Mouse (Mus musculus) intestine, embryonic 15.5 days (tissue): Measurements from ENCODE around the gene Lrriq3. TPM values are rescaled to one million over a fixed set of nuclear protein-coding genes. Genes with fewer than 3 reads are reported as not detected.

Source experiments
- ATAC-seq: fragments of 200-750 bp; cut with Nextera tagmentation; 2 replicates; pipeline ENCODE4 v1.8.0; 2017; ENCODE audit warnings: moderate TSS enrichment, moderate library complexity
- H3K27ac ChIP-seq: fragments of 300-500 bp; sonication (generic); 2 replicates; pipeline ENCODE4 v1.5.1; 2015; ENCODE audit warnings: mild to moderate bottlenecking, inconsistent platforms
- H3K27me3 ChIP-seq: fragments of 300-500 bp; sonication (generic); replicated peaks from 2 replicates; pipeline ENCODE4 v1.6.1; 2015; ENCODE audit warnings: inconsistent platforms
- H3K36me3 ChIP-seq: fragments of 300-500 bp; sonication (generic); 2 replicates; pipeline ENCODE4 v1.6.1; 2015; ENCODE audit warnings: inconsistent platforms
- H3K4me1 ChIP-seq: fragments of 300-500 bp; sonication (generic); replicated peaks from 2 replicates; pipeline ENCODE4 v1.6.1; 2015; ENCODE audit warnings: inconsistent platforms
- H3K4me2 ChIP-seq: fragments of 300-500 bp; sonication (generic); replicated peaks from 2 replicates; pipeline ENCODE4 v1.6.1; 2015; ENCODE audit warnings: mild to moderate bottlenecking, inconsistent platforms
- H3K4me3 ChIP-seq: fragments of 300-500 bp; sonication (generic); replicated peaks from 2 replicates; pipeline ENCODE4 v1.5.1; 2015; ENCODE audit warnings: inconsistent platforms
- H3K9ac ChIP-seq: fragments of 300-500 bp; sonication (generic); 2 replicates; pipeline ENCODE4 v1.6.1; 2015; ENCODE audit warnings: inconsistent platforms
- H3K9me3 ChIP-seq: fragments of 300-500 bp; sonication (generic); 2 replicates; pipeline ENCODE4 v1.6.1; 2016; ENCODE audit warnings: inconsistent platforms
- WGBS: fragments of 180-500 bp; shearing (Covaris S2); methylation state at CpG from one replicate; pipeline ENCODE4 v1.1.7; 2015; 5-methylcytosine and 5-hydroxymethylcytosine counted together
- polyA plus RNA-seq: library from polyadenylated mRNA; unstranded; fragments of >200 nt; fragmentation: Nextera tagmentation; extraction: Ambion mirVana; gene quantifications from 2 replicates; pipeline ENCODE4 v1.2.1, GENCODE M21; 2015

The Lrriq3 gene
- polyA plus RNA-seq, 1 experiment from 2014 or later = 0.78 TPM

DNA sequence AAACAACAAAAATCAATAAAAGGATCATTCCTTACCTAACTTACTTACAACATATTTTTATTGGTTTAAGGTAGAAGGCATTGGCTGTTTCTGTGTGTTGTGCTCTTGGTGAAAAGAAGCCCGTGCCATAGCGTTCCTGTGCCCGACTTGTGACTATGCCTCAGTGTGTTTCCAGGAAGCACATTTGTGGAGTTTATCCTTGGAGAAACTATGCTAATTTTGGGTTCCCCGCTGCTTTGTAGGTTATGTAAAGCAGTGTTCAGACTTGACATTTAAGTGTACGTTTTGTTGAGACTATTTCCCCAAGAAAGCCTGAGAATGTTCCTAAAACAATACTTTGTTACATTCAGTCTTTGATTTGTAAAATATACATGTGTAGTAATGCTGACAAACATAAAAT lies 44.5 kb downstream of the Lrriq3 start:
- ATAC-seq = no peak
- Histone ChIP-seq H3K27ac (no peak overlapping the region), H3K9ac (no peak overlapping the region), H3K4me1 (no peaks in the 10 kb centered on the region), H3K4me3 (no peak overlapping the region), H3K27me3 (no peaks in the 10 kb centered on the region), H3K4me2 (no peak overlapping the region), H3K9me3 (no peaks in the 10 kb centered on the region), H3K36me3 (no peaks in the 10 kb centered on the region)
- WGBS = 85% methylated on average over 5 of the region's 5 CpGs

DNA sequence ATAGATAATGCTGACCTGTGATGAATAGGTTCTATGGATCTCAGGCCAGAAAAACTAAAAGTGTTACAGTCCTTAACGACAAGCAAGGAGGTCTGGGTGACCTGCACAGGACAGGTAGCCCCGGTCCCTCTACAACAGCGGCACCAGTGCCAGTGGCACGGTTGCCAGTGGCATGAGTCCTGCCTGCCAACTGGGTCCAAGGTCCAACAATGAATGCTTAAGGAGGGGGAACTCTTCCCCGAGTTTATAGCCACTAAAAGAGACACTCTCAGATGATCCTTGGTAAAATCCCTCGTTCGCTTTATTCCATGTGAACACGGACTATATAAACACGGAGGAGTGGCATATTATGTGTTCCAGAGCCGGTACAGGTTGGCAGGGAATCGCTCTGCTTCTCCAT lies 47.8 kb downstream of the Lrriq3 start:
- H3K4me3 ChIP-seq = no peak overlapping the region
- 82% methylated on average over 11 of the region's 11 CpGs for WGBS
- H3K9me3 ChIP-seq = no peaks in the 10 kb centered on the region
- no peaks in the 10 kb centered on the region for H3K27me3 ChIP-seq
- H3K4me2 ChIP-seq = no peak overlapping the region
- no peaks in the 10 kb centered on the region for H3K4me1 ChIP-seq
- no peak for ATAC-seq
- no peak overlapping the region for H3K9ac ChIP-seq
- H3K27ac ChIP-seq = no peak overlapping the region
- no peaks in the 10 kb centered on the region for H3K36me3 ChIP-seq

DNA sequence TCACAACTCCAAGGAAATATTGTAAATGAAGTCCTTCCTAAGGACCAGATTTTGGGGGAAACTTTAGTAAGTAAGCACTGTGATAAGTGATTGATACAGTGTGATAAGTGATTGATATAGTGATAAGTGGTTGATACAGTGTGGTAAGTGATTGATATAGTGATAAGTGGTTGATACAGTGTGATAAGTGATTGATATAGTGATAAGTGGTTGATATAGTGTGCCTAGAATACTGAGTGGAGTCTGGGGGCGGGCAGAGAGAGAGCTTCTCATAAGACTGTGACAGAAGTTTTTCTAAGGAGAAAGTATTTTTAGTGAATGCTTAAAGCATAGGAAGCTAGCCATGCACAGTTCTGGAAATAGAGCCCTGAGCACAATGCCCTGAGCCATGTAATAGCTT lies 51.1 kb downstream of the Lrriq3 start:
- H3K27ac ChIP-seq = no peak overlapping the region
- H3K4me1 ChIP-seq = no peaks in the 10 kb centered on the region
- WGBS = 77% methylated on average over 1 of the region's 1 CpGs
- H3K36me3 ChIP-seq = no peaks in the 10 kb centered on the region
- no peak for ATAC-seq
- H3K4me3 ChIP-seq = no peak overlapping the region
- no peak overlapping the region for H3K4me2 ChIP-seq
- no peak overlapping the region for H3K9ac ChIP-seq
- H3K9me3 ChIP-seq = no peaks in the 10 kb centered on the region
- no peaks in the 10 kb centered on the region for H3K27me3 ChIP-seq

DNA sequence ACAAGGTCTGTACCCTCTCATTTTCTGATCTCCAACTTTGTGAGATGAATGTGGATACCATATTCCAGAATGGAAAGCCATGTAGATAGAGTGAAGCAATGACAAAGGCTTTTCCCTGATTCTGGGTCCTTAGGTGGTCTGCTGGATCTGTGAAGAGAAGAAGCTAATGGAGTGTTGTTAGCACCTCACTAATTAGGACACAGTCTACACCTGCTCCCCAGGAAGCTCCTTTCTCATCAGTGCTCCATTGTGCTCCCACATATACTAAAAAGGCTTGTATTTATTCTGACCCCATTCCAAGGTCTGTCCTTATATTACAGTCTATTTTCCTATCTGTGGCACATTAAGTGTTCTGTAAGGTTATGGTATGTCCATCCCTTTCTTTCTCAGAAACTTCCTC lies 68.6 kb downstream of the Lrriq3 start:
- Histone ChIP-seq H3K4me1 (no peaks in the 10 kb centered on the region), H3K9ac (no peak overlapping the region), H3K4me3 (no peak overlapping the region), H3K4me2 (no peak overlapping the region), H3K36me3 (no peaks in the 10 kb centered on the region), H3K27ac (no peak overlapping the region), H3K9me3 (no peaks in the 10 kb centered on the region), H3K27me3 (no peaks in the 10 kb centered on the region)
- no peak for ATAC-seq

DNA sequence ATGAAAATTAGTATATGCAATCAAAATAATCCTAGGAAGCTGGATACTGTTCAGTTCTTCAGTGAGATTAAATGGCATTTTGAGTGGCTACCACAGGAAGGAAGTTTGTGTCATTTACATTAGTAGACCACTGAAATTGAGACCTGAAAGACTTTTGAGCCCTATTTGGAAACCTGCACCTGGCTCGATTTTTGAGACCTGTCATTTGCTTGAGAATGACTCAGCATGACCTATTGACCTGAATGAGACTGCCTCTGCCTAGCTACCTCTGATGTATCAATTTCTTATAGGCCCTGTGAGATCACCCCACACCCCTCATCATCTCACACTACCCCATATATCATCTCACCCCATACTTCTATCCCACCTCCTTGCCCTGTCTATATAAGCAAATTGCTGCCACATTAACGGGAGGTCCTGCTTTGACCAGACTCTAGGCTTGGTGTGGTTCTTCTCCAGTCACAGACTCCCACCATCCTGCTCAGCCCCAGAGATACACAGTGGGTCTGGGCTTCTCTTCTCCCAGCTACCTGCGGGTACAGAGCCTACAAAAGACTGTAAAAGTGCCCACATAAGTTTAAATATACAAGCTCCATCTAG lies 87.2 kb downstream of the Lrriq3 start:
- WGBS = 74% methylated on average over 3 of the region's 3 CpGs
- no peak overlapping the region for H3K4me2 ChIP-seq
- H3K4me1 ChIP-seq = no peaks in the 10 kb centered on the region
- H3K9me3 ChIP-seq = no peaks in the 10 kb centered on the region
- no peak overlapping the region for H3K27ac ChIP-seq
- no peak overlapping the region for H3K9ac ChIP-seq
- no peaks in the 10 kb centered on the region for H3K27me3 ChIP-seq
- no peaks in the 10 kb centered on the region for H3K36me3 ChIP-seq
- no peak overlapping the region for H3K4me3 ChIP-seq
- no peak for ATAC-seq

DNA sequence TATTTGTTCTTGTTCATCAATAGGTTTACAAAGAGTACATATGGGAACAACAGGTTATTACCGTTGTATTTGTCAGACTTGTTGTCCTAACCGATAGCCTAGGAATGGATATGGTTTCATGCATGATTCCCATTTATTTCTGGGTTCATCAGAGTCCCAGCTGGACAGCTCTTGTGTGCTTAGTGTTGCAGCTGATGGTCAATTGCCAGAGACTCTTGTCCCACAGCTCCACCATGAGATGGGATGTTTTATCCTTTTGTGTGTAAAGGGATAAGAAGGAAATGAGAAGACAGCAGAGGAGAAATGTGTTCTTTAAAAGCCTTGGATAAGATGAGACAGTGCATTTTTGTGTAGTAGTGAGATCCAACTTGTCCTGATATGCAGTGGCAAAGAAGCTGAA lies 93.2 kb downstream of the Lrriq3 start:
- no peaks in the 10 kb centered on the region for H3K9me3 ChIP-seq
- H3K27ac ChIP-seq = no peak overlapping the region
- H3K4me3 ChIP-seq = no peak overlapping the region
- no peak overlapping the region for H3K9ac ChIP-seq
- no peak overlapping the region for H3K4me2 ChIP-seq
- no peak for ATAC-seq
- WGBS = 82% methylated on average over 2 of the region's 2 CpGs
- H3K4me1 ChIP-seq = no peaks in the 10 kb centered on the region
- H3K27me3 ChIP-seq = no peaks in the 10 kb centered on the region
- no peaks in the 10 kb centered on the region for H3K36me3 ChIP-seq

DNA sequence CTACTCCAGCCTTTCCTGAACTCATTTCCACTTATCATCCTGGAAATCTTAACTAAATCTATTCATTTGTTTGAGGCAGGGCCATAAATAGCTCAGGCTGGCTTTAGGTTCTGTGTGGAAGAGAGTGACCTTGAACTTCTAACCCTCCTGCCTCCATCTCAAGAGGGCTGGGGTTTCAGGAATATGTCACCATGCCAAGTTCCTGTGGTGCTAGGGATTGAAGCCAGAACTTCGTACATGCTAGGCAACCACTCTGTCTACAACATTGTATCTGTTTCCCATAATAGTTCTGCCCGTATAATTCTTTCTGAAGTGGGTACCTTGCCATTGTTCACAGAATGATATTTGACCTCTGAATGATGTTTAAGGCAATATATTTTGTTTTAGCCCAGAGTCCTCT lies 95.6 kb downstream of the Lrriq3 start:
- H3K36me3 ChIP-seq = no peaks in the 10 kb centered on the region
- H3K9ac ChIP-seq = no peak overlapping the region
- no peaks in the 10 kb centered on the region for H3K4me1 ChIP-seq
- no peak overlapping the region for H3K4me3 ChIP-seq
- H3K9me3 ChIP-seq = no peaks in the 10 kb centered on the region
- ATAC-seq = no peak
- no peak overlapping the region for H3K27ac ChIP-seq
- H3K27me3 ChIP-seq = no peaks in the 10 kb centered on the region
- 49% methylated on average over 2 of the region's 2 CpGs for WGBS
- H3K4me2 ChIP-seq = no peak overlapping the region

DNA sequence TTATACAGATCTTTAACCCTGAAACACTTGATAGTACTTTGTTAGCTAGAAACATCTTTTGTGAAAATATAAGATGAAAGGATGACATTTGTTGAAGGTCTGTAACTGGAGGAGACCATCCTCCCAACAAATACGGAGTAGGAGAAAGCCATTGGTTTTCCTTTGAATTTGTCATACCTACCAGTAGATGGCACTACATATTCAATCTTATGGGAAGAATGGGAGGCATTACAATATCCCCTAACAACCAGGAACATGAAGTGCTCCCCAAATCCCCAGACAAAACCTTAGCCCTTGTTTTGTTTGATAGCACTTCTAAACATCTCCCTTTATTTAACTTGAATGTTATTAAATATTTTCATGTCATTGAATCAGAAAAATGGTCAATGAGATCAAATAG lies 141.7 kb downstream of the Lrriq3 start:
- Histone ChIP-seq H3K9me3 (no peaks in the 10 kb centered on the region), H3K4me2 (no peak overlapping the region), H3K9ac (no peak overlapping the region), H3K27me3 (no peaks in the 10 kb centered on the region), H3K4me3 (no peak overlapping the region), H3K4me1 (no peaks in the 10 kb centered on the region), H3K27ac (no peak overlapping the region), H3K36me3 (no peaks in the 10 kb centered on the region)
- ATAC-seq = 0 out of 2 replicates have a peak, but pooled peaks have one; percentile 53
- 9% methylated on average over 1 of the region's 1 CpGs for WGBS

DNA sequence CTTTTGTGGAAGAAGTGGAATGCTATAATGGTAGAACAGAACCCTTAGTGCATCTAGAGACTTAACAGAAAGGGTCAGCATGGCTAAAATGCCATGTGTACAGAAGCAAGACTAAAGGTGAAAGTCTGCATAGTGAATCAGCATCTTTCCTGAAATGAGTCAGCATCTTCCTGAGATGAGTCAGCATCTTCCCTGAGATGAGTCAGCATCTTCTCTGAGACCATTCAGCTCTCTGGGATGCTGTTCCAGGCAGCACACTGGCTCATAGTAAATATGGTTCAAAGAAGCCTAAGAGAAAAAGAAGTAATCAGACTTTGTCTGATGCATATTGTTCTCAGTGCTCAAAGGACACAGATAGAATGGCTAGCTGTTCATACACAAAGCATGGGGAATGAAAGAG lies 142.3 kb downstream of the Lrriq3 start:
- no peak overlapping the region for H3K9ac ChIP-seq
- no peak for ATAC-seq
- no peaks in the 10 kb centered on the region for H3K9me3 ChIP-seq
- H3K4me1 ChIP-seq = no peaks in the 10 kb centered on the region
- no peak overlapping the region for H3K27ac ChIP-seq
- no peak overlapping the region for H3K4me3 ChIP-seq
- no peaks in the 10 kb centered on the region for H3K27me3 ChIP-seq
- H3K4me2 ChIP-seq = no peak overlapping the region
- H3K36me3 ChIP-seq = no peaks in the 10 kb centered on the region

Other genes with a start within 250 kb of the Lrriq3 start
- gene Tnni3k, start 38.0 kb upstream of the Lrriq3 start, polyA plus RNA-seq = not detected in 2 replicates
- 17.3 and 18.8 TPM in 2 replicates for gene Fpgt, start within 50 bp of the Lrriq3 start, polyA plus RNA-seq